Mouse (Mus musculus) E14TG2a.4 (cell line): ENCODE data around the gene Hhip.

Source experiments
- H3K27me3 ChIP-seq: 2 replicates; pipeline ENCODE4 v1.6.1; 2014; ENCODE audit warnings: low read length, control low read depth; ENCODE audit not compliant: insufficient read depth
- H3K36me3 ChIP-seq: 2 replicates; pipeline ENCODE4 v1.6.1; 2014; ENCODE audit warnings: low read length, control low read depth; ENCODE audit not compliant: insufficient read depth
- H3K4me1 ChIP-seq: replicated peaks from 2 replicates; pipeline ENCODE4 v1.6.1; 2014; ENCODE audit warnings: low read depth, low read length, control low read depth
- H3K4me3 ChIP-seq: replicated peaks from 2 replicates; pipeline ENCODE4 v1.5.1; 2014; ENCODE audit warnings: mild to moderate bottlenecking, low read length
- H3K9me3 ChIP-seq: 2 replicates; pipeline ENCODE4 v1.6.1; 2014; ENCODE audit warnings: low read length, control low read depth
- CTCF ChIP-seq: conservative IDR thresholded peaks from 2 replicates; pipeline ENCODE4 v1.5.1; 2014; ENCODE audit warnings: low read length
- NANOG ChIP-seq: IDR thresholded peaks from 2 replicates; pipeline ENCODE4 v1.6.1; 2014; ENCODE audit warnings: borderline replicate concordance, low read length, mixed read lengths
- POU5F1 ChIP-seq: IDR thresholded peaks from 2 replicates; pipeline ENCODE4 v1.6.1; 2014; ENCODE audit warnings: low read length, borderline replicate concordance

Gene Hhip

DNA sequence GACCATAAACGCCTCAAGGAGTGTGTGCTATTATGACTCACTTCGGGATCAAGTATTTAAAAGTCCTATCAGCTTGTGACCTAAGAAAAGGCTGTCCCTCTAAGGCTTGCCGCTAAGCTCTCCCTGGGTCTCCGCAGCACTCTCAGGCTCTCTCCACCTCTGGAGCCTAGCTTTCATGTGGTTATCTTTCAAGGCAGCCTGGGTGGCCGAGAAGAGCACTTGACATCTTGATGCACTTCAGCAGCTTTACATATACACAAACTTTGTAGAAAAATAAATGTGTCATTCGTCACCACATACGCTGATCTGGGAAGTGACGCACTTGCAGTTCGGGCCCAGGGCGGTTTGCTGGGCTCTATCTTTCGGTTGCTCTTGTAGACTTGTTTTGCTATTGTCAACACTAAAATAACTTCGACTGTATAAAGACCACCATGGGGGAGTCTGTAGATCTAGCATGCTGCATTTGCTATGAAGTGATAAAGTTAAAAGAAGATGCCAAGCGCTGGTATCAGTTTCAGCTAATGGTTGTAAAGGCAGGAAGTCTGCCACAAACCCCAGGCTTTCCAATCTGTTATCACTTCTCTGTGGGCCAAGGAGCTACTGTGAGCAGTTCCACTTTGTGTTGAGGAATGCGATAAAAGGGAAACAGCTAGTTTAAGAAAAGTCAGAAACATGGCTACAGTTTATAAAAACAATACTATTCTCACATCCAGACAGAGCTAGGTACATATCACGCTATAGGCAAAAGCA is 8.4 kb downstream of the Hhip start:
- H3K27me3 ChIP-seq = no peaks in the 10 kb centered on the region
- TF ChIP-seq POU5F1 = no peak
- no peak for TF ChIP-seq CTCF
- TF ChIP-seq NANOG = no peak
- no peak overlapping the region for H3K4me3 ChIP-seq
- no peaks in the 10 kb centered on the region for H3K9me3 ChIP-seq
- peaks cover 5% of the 10 kb centered on the region; the same call in 1 of the 2 replicates for H3K36me3 ChIP-seq
- peaks cover 25% of the 10 kb centered on the region for H3K4me1 ChIP-seq

DNA sequence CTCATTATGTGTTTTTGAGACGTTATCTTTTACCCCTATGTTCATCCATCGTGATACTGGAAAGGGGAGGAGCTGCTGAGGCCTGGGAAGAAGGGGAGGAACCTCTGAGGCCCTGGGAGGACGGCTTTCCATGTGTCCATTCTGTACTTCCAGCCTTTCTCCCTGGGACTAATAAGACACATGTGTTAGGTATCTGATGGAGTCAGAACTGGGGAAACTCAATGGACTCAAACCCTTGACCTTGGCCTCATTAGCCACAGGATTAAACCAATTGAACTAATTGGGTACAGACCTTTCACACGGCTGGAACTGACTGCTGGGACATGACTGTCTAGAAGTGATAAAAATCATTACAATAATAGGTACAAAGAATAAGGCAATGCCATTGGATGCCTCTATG is 9.6 kb downstream of the Hhip start:
- Histone ChIP-seq H3K4me3 (no peak overlapping the region), H3K4me1 (peaks cover 16% of the 10 kb centered on the region), H3K27me3 (no peaks in the 10 kb centered on the region), H3K9me3 (no peaks in the 10 kb centered on the region), H3K36me3 (peaks cover 5% of the 10 kb centered on the region; the same call in 1 of the 2 replicates)
- TF ChIP-seq POU5F1 (no peak), NANOG (no peak), CTCF (no peak)

DNA sequence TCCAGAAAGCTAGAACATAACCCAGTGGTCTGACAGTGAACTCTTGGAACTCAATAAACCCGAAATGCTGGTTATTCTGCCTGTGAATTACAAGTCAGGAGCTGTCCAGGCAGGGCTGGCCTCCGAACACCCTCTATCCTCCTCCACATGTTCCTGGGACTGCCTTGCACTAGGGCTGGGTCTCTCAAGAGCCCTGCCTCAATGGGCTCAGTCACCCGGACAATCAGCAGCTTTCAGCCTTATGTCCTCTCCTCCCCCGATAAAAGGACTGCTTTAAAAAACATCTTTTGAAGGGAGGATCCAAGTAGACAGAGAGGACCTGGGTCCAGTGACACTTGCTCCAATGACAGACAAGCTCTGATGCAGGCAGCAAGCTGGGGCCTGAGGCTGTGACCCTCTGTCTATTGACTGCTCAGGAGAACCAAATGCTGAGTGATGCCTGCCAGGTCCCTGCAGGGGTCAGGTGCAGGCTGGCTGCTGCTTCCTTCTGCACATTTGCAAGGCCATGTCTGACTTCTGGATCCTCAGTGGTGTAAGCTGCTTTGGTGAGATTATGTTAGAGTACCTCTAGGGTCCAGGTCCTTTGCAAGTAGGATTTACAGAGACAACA is 20.1 kb downstream of the Hhip start:
- Histone ChIP-seq H3K4me3 (no peak overlapping the region), H3K9me3 (no peaks in the 10 kb centered on the region), H3K36me3 (no peaks in the 10 kb centered on the region; the same call in 1 of the 2 replicates), H3K27me3 (no peaks in the 10 kb centered on the region), H3K4me1 (peaks cover 38% of the 10 kb centered on the region)
- TF ChIP-seq POU5F1 = no peak
- no peak for TF ChIP-seq CTCF
- no peak for TF ChIP-seq NANOG

DNA sequence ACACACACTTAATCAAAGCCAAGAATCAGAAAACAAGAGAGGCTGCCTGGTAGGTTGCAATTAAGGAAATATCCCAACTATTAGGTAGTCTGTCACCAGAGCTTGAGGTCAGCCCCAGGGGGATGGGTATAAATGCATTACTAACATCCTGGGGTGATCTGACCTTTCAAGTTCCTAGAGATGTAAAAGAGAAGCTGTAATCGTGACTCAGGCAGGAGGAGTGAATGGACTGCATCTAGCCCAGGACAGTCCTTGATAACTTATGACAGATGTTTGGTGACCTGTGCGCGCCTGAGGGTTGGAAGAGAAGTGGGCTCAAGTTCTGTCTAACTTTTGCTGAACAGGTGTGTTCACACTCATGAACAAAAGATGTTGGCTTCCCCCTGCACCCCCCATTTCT is 25.2 kb downstream of the Hhip start:
- Histone ChIP-seq H3K4me1 (peaks cover 61% of the 10 kb centered on the region), H3K4me3 (no peak overlapping the region), H3K27me3 (no peaks in the 10 kb centered on the region), H3K9me3 (no peaks in the 10 kb centered on the region), H3K36me3 (no peaks in the 10 kb centered on the region)
- TF ChIP-seq POU5F1 (no peak), CTCF (no peak), NANOG (no peak)

DNA sequence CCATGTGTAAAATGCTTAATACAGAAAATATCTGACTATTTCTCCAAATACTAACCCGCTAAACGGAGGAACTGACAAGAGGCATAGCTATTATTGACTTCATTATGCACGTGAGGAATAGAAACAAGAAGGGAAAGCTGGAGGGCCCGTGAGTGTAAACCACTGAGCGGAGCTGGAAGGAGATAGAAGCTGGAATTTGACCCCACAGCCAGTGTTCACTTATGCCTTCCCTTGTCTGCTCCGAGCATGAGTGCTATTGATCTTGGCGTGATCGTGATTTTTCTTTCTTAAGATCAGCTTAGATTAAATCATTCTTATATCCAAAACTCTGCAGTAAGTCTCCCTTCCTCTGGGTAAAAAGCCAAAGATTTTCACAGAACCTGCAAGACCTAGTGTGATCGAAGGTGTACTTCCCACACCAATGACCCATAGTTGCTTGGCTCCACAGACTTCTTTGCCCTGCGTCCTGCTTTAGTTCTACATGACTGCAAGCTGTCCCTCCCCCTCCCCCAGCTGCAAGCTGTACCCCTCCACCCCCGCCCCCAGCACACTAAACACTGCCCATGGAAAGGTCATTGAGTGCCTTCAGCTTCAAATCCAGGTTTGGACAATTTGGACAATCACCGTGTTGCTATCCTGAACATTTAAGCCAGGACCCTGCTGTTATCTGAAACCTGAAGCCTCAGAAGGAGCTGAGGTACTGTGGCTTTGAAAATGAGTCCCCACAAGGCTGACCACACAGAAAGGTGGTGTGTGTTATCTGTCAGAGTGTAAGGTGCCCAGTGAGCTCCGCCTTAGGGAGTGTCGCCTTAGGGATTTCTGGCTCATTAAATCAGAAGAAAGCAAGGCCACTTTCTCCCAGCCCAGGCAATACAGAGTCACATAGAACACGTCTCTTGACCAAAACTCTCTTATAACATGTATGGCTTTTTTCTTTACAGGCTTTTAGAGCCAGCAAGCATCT is 26.2 kb downstream of the Hhip start:
- Histone ChIP-seq H3K4me1 (peaks cover 65% of the 10 kb centered on the region), H3K36me3 (no peaks in the 10 kb centered on the region), H3K4me3 (peak overlapping the region; percentile 30; the same call in 1 of the 2 replicates), H3K9me3 (no peaks in the 10 kb centered on the region), H3K27me3 (no peaks in the 10 kb centered on the region)
- TF ChIP-seq CTCF (no peak), POU5F1 (no peak), NANOG (no peak)

DNA sequence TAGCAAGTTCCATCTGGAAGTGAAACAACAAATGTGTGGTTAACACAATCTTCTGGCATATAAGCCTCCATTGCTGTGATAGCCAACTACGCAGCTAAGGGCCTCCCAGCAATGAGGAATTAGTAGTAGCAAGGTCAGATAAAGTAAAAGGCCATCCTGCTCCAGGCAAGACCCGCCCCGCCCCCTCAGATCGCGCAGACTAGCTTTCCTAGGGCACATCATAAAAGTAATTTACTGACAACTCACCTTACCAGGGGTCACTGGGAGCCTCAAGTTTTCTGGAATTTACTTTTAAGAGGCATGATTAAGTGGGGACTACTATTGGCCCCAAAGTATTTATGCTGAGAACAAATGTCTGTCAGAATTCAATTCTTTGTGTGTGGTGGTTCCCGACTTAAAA is 28.2 kb downstream of the Hhip start:
- TF ChIP-seq NANOG = no peak
- TF ChIP-seq POU5F1 = no peak
- no peak for TF ChIP-seq CTCF
- Histone ChIP-seq H3K4me3 (no peak overlapping the region), H3K36me3 (no peaks in the 10 kb centered on the region), H3K9me3 (no peaks in the 10 kb centered on the region), H3K27me3 (no peaks in the 10 kb centered on the region), H3K4me1 (peaks cover 49% of the 10 kb centered on the region)

DNA sequence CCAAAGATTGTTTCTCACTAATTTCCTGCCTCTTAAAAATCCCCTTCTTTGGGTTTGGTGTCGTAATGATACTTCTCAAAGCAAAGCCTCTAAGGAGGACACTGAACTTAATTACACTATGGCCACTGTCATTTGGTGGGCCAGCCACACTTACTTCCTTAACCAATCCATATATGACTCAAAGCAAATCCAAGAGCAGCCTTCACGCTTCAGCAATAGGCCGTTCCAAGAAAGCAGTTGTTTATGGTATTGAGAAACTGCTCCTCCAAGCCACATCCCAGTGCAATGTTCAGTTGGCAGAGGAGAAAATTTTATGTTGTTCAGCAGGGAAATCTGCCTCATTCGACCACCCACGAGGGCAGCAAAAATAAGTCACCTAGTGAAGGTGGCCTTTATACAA is 37.3 kb downstream of the Hhip start:
- no peak overlapping the region for H3K4me3 ChIP-seq
- no peaks in the 10 kb centered on the region for H3K4me1 ChIP-seq
- TF ChIP-seq CTCF (no peak), NANOG (no peak), POU5F1 (no peak)
- H3K9me3 ChIP-seq = no peaks in the 10 kb centered on the region
- no peaks in the 10 kb centered on the region for H3K27me3 ChIP-seq
- H3K36me3 ChIP-seq = no peaks in the 10 kb centered on the region

DNA sequence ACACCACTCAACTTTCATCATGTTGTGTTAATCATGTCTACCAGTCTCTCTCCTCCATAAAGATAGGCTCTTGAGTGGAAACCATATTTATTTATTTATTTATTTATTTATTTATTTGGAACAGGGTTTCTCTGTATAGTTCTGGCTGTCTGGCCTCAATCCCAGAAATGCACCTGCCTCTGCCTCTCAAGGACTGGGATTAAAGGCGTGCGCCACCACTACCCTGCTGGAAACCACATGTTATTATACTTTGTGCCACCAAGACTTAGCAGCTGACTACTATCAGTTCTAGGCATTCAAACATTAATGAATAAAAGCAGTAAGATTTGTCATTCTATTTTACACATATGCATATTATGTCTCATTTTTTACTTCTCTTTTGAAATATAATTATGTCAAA is 42.0 kb downstream of the Hhip start:
- Histone ChIP-seq H3K36me3 (no peaks in the 10 kb centered on the region), H3K4me3 (no peak overlapping the region), H3K27me3 (no peaks in the 10 kb centered on the region), H3K9me3 (no peaks in the 10 kb centered on the region), H3K4me1 (no peaks in the 10 kb centered on the region)
- TF ChIP-seq NANOG (no peak), CTCF (no peak), POU5F1 (no peak)
